Mouse (Mus musculus): Measurements from ENCODE around the gene Ttll1. TPM values are rescaled to one million over a fixed set of nuclear protein-coding genes. Genes with fewer than 3 reads are reported as not detected.
A peak's percentile ranks its signal among the peaks of the same experiment; 100 is the strongest.
"Not testable (repeated sequence)": the region's sequence is repeated elsewhere in the genome, so short reads cannot be mapped to it uniquely, and the experiment has no call there.

The Ttll1 gene
- polyA plus RNA-seq, 1 experiment from 2014 or later = 13.8 TPM

DNA sequence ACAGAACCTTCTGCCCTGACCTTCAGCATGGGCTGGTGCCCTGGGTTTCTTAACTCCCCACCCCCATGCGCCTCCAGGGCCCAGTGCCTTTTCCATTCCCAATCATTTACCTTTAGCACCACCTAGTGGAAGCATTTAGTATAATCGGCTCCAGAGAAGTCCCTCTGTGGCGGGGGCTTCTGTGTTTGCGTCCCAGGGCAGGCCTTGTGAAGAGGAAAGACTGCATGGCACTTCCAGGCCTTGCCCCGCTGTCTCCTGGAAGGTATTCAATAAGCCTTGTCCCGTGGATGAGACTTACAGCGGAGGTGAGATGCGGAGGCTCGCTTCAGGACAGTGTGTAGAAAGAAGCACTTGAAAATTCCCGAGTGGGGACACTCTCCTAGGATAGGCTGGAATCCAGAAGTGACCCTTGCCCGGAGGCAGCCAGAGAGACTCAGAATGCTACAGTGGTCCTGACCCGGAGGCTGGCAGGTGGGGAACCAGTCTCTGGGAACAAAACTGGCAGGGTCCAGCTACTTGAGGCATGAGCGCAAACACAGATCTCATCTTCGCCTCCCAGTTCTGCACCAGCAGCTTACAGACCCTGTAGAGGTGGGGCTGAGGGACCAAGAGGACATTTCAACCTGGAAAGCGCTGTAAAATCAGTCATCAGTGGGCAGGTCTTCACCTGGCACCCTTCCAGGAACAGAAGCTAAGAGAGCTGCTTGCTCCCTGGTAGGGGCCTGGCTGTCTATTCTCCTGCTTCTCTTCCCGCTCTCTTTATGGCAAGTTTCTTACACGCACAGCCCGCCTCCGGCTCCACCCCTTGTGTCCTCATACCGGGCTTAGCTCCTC, 7.7 kb upstream of the Ttll1 start:
- no peak for TF ChIP-seq EP300 (IDR thresholded peaks at IDR 0.05)
- peak; percentile 86 for TF ChIP-seq CTCF (IDR thresholded peaks at IDR 0.05)
- Histone ChIP-seq H3K9ac (replicated peaks; ENCODE audit: low read depth) (no peak overlapping the region), H3K4me1 (ENCODE audit: insufficient read depth, low read depth, low read length) (no peaks in the 10 kb centered on the region), H3K27ac (ENCODE audit: low read length) (no peak overlapping the region), H3K36me3 (ENCODE audit: insufficient read depth, low read length) (no peaks in the 10 kb centered on the region), H3K9me3 (ENCODE audit: low read length) (no peaks in the 10 kb centered on the region), H3K27me3 (replicated peaks; ENCODE audit: insufficient read depth, low read length) (no peaks in the 10 kb centered on the region), H3K4me3 (ENCODE audit: low read depth, low read length) (no peak overlapping the region), H3K4me2 (replicated peaks; ENCODE audit: low read depth, low read length) (peak overlapping the region; percentile 38)
- peak; percentile 84 for DNase-seq (ENCODE audit: low spot score)
- 28% methylated on average over 20 of the region's 20 CpGs for WGBS
- peak; percentile 77 for ATAC-seq

DNA sequence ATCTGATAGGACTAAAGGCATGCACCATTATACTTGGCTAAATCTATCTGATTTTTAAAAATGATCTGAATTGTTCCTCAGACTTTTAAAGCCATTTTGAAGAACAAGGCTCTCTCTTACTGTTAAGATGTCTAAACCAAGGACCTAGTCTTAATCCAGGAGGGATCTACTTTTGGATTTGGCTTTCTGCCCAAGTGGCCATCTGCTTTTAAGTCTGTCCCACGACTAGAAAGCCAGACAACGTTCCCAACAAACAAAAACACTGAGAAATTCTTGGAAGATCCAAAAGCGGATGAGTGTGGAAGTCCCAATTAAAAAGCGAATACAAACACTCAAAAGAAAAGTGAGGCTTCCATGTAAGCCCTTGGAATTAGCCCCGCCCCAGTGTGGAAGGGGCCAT, 4.3 kb upstream of the Ttll1 start:
- Histone ChIP-seq H3K27me3 (replicated peaks; ENCODE audit: insufficient read depth, low read length) (no peaks in the 10 kb centered on the region), H3K4me3 (ENCODE audit: low read depth, low read length) (no peak overlapping the region), H3K36me3 (ENCODE audit: insufficient read depth, low read length) (no peaks in the 10 kb centered on the region), H3K4me1 (ENCODE audit: insufficient read depth, low read depth, low read length) (peaks cover 3% of the 10 kb centered on the region; the same call in 1 of the 2 replicates), H3K4me2 (replicated peaks; ENCODE audit: low read depth, low read length) (no peak overlapping the region), H3K9ac (replicated peaks; ENCODE audit: low read depth) (no peak overlapping the region), H3K27ac (ENCODE audit: low read length) (no peak overlapping the region), H3K9me3 (ENCODE audit: low read length) (no peaks in the 10 kb centered on the region)
- DNase-seq (ENCODE audit: low spot score) = no peak
- ATAC-seq = no peak
- WGBS = 53% methylated on average over 5 of the region's 5 CpGs
- TF ChIP-seq CTCF (IDR thresholded peaks at IDR 0.05) (no peak), EP300 (IDR thresholded peaks at IDR 0.05) (no peak)

DNA sequence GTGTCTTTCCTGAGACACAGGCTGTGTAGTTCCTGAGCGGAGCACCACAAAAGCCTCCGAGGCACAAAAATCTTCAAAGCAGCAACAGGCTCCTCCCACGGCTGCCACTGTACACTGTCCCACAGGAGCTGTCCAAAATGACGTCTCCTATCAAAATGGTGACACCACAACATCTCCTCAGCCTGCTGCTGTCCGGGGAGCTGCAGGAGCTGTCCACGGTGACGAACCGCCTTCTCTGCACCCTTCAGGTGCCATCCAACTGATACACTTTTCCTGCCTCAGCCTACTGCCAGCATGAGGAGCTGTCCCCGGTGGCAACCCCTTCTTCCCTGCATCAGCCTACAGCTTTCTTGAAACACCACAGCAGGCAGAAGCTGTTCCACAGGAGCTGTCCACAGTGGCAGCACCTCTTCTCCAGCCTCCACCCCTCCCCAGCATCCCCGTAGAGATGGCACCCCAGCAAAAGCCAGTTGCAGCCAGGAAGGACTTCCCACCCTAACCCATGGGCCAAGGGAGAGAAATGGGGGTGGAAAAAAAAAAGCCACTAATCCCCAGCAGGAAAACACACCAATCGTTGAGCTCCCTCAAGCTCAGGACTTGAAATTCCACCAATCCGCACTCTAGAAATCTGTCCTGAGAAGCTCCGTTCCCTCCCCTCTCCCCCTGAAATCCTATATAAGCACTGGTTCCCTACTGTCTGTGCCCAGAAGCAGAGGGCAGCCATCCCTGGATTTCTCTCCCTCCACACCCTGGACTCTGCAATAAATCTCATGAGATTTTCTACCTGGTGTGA, 2.0 kb upstream of the Ttll1 start:
- H3K4me2 ChIP-seq (replicated peaks; ENCODE audit: low read depth, low read length) = no peak overlapping the region
- H3K36me3 ChIP-seq (ENCODE audit: insufficient read depth, low read length) = no peaks in the 10 kb centered on the region
- no peaks in the 10 kb centered on the region for H3K9me3 ChIP-seq (ENCODE audit: low read length)
- TF ChIP-seq EP300 (IDR thresholded peaks at IDR 0.05) (no peak), CTCF (IDR thresholded peaks at IDR 0.05) (no peak)
- H3K9ac ChIP-seq (replicated peaks; ENCODE audit: low read depth) = no peak overlapping the region
- DNase-seq (ENCODE audit: low spot score) (no peak), ATAC-seq (no peak)
- WGBS = 60% methylated on average over 13 of the region's 13 CpGs
- no peaks in the 10 kb centered on the region for H3K27me3 ChIP-seq (replicated peaks; ENCODE audit: insufficient read depth, low read length)
- H3K4me1 ChIP-seq (ENCODE audit: insufficient read depth, low read depth, low read length) = peaks cover 3% of the 10 kb centered on the region; the same call in 1 of the 2 replicates
- no peak overlapping the region for H3K4me3 ChIP-seq (ENCODE audit: low read depth, low read length)
- no peak overlapping the region for H3K27ac ChIP-seq (ENCODE audit: low read length)

DNA sequence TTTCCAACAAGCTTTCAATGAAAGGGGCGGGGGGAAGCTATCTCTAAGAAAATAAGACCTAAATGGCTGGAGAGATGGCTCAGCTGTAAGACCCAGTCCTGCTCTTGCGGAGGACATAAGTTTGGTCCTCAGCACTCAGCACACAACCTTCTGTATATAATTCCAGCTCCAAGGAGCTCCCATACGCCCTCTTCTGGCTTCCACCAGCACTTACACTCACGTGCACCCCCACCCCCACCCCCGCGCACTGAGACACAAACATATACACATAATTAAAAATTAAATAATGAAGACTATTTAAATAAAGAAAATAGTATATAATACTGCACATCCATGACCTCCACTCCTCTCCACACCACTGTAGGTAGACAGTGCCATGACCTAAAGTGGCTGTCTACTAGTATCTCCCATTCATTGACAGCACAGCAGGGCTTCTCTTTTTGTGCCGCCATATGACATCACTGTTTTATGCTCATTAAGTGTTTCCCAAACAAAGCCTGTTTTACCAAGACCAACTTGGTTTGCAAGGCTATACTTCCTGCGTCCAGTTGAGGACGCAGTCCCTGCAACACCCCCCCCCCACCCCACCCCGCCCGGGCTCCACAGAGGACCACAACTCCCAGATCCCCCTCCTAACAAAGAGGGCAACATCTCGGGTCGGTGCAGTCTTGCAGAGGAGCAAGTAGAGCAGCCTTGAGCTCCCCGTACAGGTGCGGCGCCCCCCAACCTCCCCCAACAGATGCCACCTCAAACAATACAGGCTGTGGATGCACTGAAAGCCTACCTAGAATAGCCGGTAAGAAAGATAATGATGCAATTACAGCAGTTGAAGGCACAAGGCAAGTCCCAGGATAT, 516 bp downstream of the Ttll1 start:
- H3K4me2 ChIP-seq (replicated peaks; ENCODE audit: low read depth, low read length) = peak overlapping the region; percentile 90
- peak; percentile 46 for ATAC-seq
- no peaks in the 10 kb centered on the region for H3K9me3 ChIP-seq (ENCODE audit: low read length)
- no peaks in the 10 kb centered on the region for H3K36me3 ChIP-seq (ENCODE audit: insufficient read depth, low read length)
- peak overlapping the region; percentile 36; the same call in 1 of the 2 replicates for H3K9ac ChIP-seq (replicated peaks; ENCODE audit: low read depth)
- H3K27me3 ChIP-seq (replicated peaks; ENCODE audit: insufficient read depth, low read length) = no peaks in the 10 kb centered on the region
- DNase-seq (ENCODE audit: low spot score) = peak; percentile 32
- peaks cover 3% of the 10 kb centered on the region; the same call in 1 of the 2 replicates for H3K4me1 ChIP-seq (ENCODE audit: insufficient read depth, low read depth, low read length)
- WGBS = 23% methylated on average over 17 of the region's 17 CpGs
- H3K4me3 ChIP-seq (ENCODE audit: low read depth, low read length) = peak overlapping the region; percentile 52
- peak overlapping the region; percentile 32; the same call in 1 of the 2 replicates for H3K27ac ChIP-seq (ENCODE audit: low read length)
- TF ChIP-seq CTCF (IDR thresholded peaks at IDR 0.05) (peak; percentile 44), EP300 (IDR thresholded peaks at IDR 0.05) (no peak)

DNA sequence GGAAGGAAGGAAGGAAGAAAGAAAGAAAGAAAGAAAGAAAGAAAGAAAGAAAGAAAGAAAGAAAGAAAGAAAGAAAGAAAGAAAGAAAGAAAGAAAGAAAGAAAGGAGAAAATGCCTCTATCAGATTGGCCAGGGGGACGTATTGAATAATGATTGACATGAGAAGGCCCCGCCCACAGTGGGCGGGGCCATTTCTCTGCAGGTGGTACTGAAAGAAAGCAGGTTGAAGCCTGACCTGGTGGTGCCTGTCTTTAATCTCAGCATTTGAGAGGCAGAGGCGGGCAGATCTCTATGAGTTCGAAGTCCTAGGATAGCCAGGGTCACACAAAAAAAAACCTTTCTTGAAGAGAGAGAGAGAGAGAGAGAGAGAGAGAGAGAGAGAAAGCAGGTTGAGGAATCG, 9.2 kb downstream of the Ttll1 start:
- H3K27me3 ChIP-seq (replicated peaks; ENCODE audit: insufficient read depth, low read length); H3K36me3 ChIP-seq (ENCODE audit: insufficient read depth, low read length); H3K4me1 ChIP-seq (ENCODE audit: insufficient read depth, low read depth, low read length); H3K4me3 ChIP-seq (ENCODE audit: low read depth, low read length); H3K9ac ChIP-seq (replicated peaks; ENCODE audit: low read depth); H3K27ac ChIP-seq (ENCODE audit: low read length); H3K9me3 ChIP-seq (ENCODE audit: low read length); ATAC-seq; H3K4me2 ChIP-seq (replicated peaks; ENCODE audit: low read depth, low read length); DNase-seq (ENCODE audit: low spot score): not testable (repeated sequence)
- WGBS = 79% methylated on average over 6 of the region's 6 CpGs
